Mouse (Mus musculus): Measurements from ENCODE around the gene Neu3.

GRCm38 (mm10) chr7:99864241-99865028 is 36.2 kb upstream of the Neu3 start:
- TF ChIP-seq CTCF (IDR thresholded peaks at IDR 0.05) (no peak), POLR2A (IDR thresholded peaks at IDR 0.05; ENCODE audit: insufficient read depth, low read depth, low read length) (no peak), EP300 (IDR thresholded peaks at IDR 0.05; ENCODE audit: insufficient read depth, low read depth, low read length) (no peak)
